Mouse (Mus musculus): ENCODE data around the gene Nkd1. TPM values are rescaled to one million over a fixed set of nuclear protein-coding genes. Genes with fewer than 3 reads are reported as not detected.

The Nkd1 gene
- polyA plus RNA-seq, 1 experiment: 3.4 TPM

DNA sequence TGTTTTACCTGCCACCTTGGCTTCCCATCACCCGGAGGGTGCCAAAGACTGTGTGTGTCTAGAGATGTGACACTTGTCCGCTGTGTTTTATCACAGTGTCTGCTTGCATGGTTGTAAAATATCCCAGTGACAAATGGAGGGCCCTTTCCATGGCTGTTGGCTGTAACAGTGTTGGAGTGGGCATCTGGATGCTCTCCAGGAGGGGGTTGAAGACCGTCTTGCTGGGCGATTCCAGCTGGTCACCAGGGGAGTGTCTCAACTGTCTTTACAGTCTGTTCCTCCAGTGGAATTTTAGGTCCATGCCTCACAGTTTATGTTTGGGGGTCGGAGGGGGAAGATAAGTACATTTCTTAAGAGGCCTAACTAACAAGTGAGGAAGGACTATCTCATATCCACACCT is 99.8 kb downstream of the Nkd1 start:
- H3K27me3 ChIP-seq (ENCODE audit: control insufficient read depth, insufficient read depth, low read length): no peaks in the 10 kb centered on the region
- H3K4me1 ChIP-seq (replicated peaks; ENCODE audit: control insufficient read depth, insufficient read depth, low read length): 0 out of 2 replicates have a peak, but pooled peaks cover 2% of the 10 kb centered on the region
- TF ChIP-seq POLR2A (IDR thresholded peaks at IDR 0.05; ENCODE audit: control insufficient read depth, extremely low read depth, insufficient read depth, low read length, poor library complexity): no peak
- TF ChIP-seq CTCF (IDR thresholded peaks at IDR 0.05; ENCODE audit: borderline replicate concordance, control insufficient read depth, extremely low read depth, insufficient read depth, low read length, poor library complexity): no peak
- DNase-seq: no peak
- WGBS: 96% methylated on average over 5 of the region's 5 CpGs
- H3K27ac ChIP-seq (ENCODE audit: control insufficient read depth, insufficient read depth, low read length): no peak overlapping the region
- no peak overlapping the region for H3K4me3 ChIP-seq (ENCODE audit: control insufficient read depth, insufficient read depth, low read length)
- H3K36me3 ChIP-seq (ENCODE audit: control insufficient read depth, insufficient read depth, low read length): peaks cover 6% of the 10 kb centered on the region; the same call in 1 of the 2 replicates

DNA sequence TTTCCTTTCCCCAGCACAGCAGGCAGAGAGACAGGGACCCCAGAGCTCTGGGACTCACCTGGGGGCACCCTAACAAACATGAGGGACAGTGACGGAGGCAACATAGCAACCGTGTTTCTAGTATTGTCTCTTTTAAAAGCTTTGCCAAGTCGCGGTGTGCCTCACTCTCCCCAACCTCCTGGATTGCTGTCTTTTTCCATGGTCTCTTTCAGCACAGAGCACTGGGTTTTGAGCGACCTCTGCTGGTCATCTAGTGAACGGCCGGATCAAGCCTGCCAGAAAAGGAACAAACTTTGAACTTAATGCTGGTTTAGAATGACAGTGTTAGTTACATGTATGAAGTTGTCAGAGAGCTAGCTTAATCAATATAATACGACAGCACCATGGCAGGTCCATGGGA is 100.3 kb downstream of the Nkd1 start:
- Histone ChIP-seq H3K36me3 (ENCODE audit: control insufficient read depth, insufficient read depth, low read length) (peaks cover 10% of the 10 kb centered on the region; the same call in 1 of the 2 replicates), H3K27me3 (ENCODE audit: control insufficient read depth, insufficient read depth, low read length) (no peaks in the 10 kb centered on the region), H3K4me3 (ENCODE audit: control insufficient read depth, insufficient read depth, low read length) (no peak overlapping the region), H3K27ac (ENCODE audit: control insufficient read depth, insufficient read depth, low read length) (no peak overlapping the region), H3K4me1 (replicated peaks; ENCODE audit: control insufficient read depth, insufficient read depth, low read length) (0 out of 2 replicates have a peak, but pooled peaks cover 2% of the 10 kb centered on the region)
- TF ChIP-seq CTCF (IDR thresholded peaks at IDR 0.05; ENCODE audit: borderline replicate concordance, control insufficient read depth, extremely low read depth, insufficient read depth, low read length, poor library complexity) (peak; percentile 60; the same call in 1 of the 2 replicates), POLR2A (IDR thresholded peaks at IDR 0.05; ENCODE audit: control insufficient read depth, extremely low read depth, insufficient read depth, low read length, poor library complexity) (no peak)
- DNase-seq: peak; percentile 64
- 3% methylated on average over 8 of the region's 8 CpGs for WGBS

DNA sequence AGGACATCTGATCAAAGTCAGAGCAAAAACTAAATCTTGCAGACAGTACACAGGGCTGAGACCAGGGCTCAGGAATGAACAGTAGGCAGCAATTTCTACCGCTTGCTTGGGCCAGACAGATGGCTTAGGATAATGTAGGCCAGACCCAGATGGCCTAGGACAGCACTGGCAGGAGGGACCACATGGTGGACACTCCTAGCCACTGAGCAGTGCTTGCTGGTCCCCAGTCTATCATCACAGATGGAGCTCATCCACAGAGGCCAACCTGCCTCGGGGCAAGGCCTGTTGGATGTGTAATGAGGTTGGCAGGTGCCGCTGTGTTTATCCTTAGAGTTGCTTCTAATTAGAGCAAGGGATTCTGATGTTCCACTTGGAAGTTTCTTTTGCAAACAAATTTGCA is 102.2 kb downstream of the Nkd1 start:
- H3K36me3 ChIP-seq (ENCODE audit: control insufficient read depth, insufficient read depth, low read length): peaks cover 24% of the 10 kb centered on the region
- no peak overlapping the region for H3K27ac ChIP-seq (ENCODE audit: control insufficient read depth, insufficient read depth, low read length)
- H3K27me3 ChIP-seq (ENCODE audit: control insufficient read depth, insufficient read depth, low read length): no peaks in the 10 kb centered on the region
- H3K4me3 ChIP-seq (ENCODE audit: control insufficient read depth, insufficient read depth, low read length): no peak overlapping the region
- DNase-seq: no peak
- H3K4me1 ChIP-seq (replicated peaks; ENCODE audit: control insufficient read depth, insufficient read depth, low read length): 0 out of 2 replicates have a peak, but pooled peaks cover 2% of the 10 kb centered on the region
- TF ChIP-seq POLR2A (IDR thresholded peaks at IDR 0.05; ENCODE audit: control insufficient read depth, extremely low read depth, insufficient read depth, low read length, poor library complexity) (no peak), CTCF (IDR thresholded peaks at IDR 0.05; ENCODE audit: borderline replicate concordance, control insufficient read depth, extremely low read depth, insufficient read depth, low read length, poor library complexity) (no peak)
- 96% methylated on average over 3 of the region's 3 CpGs for WGBS

DNA sequence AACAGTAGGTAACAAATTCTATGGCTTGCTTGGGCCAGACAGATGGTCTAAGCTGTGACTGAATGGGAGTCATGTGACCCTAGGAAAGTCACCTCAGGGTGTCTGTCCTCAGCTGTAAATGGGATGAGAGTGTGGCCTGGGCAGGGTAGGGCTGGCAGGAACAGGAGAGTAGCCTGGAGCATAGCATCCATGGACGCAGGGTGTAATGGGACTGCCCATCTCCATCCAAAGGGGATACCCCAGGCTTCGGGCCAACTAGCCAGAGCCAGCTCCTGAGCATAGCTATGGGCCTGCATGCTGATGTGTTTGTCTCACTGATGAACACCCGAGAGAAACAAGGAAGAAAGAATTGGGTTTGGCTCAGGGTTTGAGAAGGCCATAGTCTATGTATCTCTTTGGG is 103.1 kb downstream of the Nkd1 start:
- DNase-seq: no peak
- no peaks in the 10 kb centered on the region for H3K27me3 ChIP-seq (ENCODE audit: control insufficient read depth, insufficient read depth, low read length)
- H3K4me1 ChIP-seq (replicated peaks; ENCODE audit: control insufficient read depth, insufficient read depth, low read length): no peaks in the 10 kb centered on the region
- H3K36me3 ChIP-seq (ENCODE audit: control insufficient read depth, insufficient read depth, low read length): peaks cover 32% of the 10 kb centered on the region
- no peak overlapping the region for H3K4me3 ChIP-seq (ENCODE audit: control insufficient read depth, insufficient read depth, low read length)
- no peak for TF ChIP-seq POLR2A (IDR thresholded peaks at IDR 0.05; ENCODE audit: control insufficient read depth, extremely low read depth, insufficient read depth, low read length, poor library complexity)
- TF ChIP-seq CTCF (IDR thresholded peaks at IDR 0.05; ENCODE audit: borderline replicate concordance, control insufficient read depth, extremely low read depth, insufficient read depth, low read length, poor library complexity): no peak
- no peak overlapping the region for H3K27ac ChIP-seq (ENCODE audit: control insufficient read depth, insufficient read depth, low read length)
- WGBS: 93% methylated on average over 3 of the region's 3 CpGs

- 73% methylated on average over 3 of the region's 3 CpGs for WGBS
- no peak overlapping the region for H3K27ac ChIP-seq (ENCODE audit: control insufficient read depth, insufficient read depth, low read length)
- TF ChIP-seq POLR2A (IDR thresholded peaks at IDR 0.05; ENCODE audit: control insufficient read depth, extremely low read depth, insufficient read depth, low read length, poor library complexity): no peak
These were observed 105.3 kb downstream of the Nkd1 start for GRCm38 (mm10) chr8:88626433-88626832.

GRCm38 (mm10) chr8:88626940-88627264 is 105.7 kb downstream of the Nkd1 start:
- WGBS: 96% methylated on average over 19 of the region's 19 CpGs
- H3K4me1 ChIP-seq (replicated peaks; ENCODE audit: control insufficient read depth, insufficient read depth, low read length): 0 out of 2 replicates have a peak, but pooled peaks cover 4% of the 10 kb centered on the region
- no peak overlapping the region for H3K4me3 ChIP-seq (ENCODE audit: control insufficient read depth, insufficient read depth, low read length)
- TF ChIP-seq CTCF (IDR thresholded peaks at IDR 0.05; ENCODE audit: borderline replicate concordance, control insufficient read depth, extremely low read depth, insufficient read depth, low read length, poor library complexity) (no peak), POLR2A (IDR thresholded peaks at IDR 0.05; ENCODE audit: control insufficient read depth, extremely low read depth, insufficient read depth, low read length, poor library complexity) (no peak)
- peaks cover 42% of the 10 kb centered on the region for H3K36me3 ChIP-seq (ENCODE audit: control insufficient read depth, insufficient read depth, low read length)
- H3K27me3 ChIP-seq (ENCODE audit: control insufficient read depth, insufficient read depth, low read length): no peaks in the 10 kb centered on the region
- H3K27ac ChIP-seq (ENCODE audit: control insufficient read depth, insufficient read depth, low read length): no peak overlapping the region
- DNase-seq: no peak

More at GRCm38 (mm10) chr8:88626433-88626832, 105.3 kb downstream of the Nkd1 start:
- DNase-seq: no peak
- Histone ChIP-seq H3K4me3 (ENCODE audit: control insufficient read depth, insufficient read depth, low read length) (no peak overlapping the region), H3K4me1 (replicated peaks; ENCODE audit: control insufficient read depth, insufficient read depth, low read length) (no peaks in the 10 kb centered on the region), H3K27me3 (ENCODE audit: control insufficient read depth, insufficient read depth, low read length) (no peaks in the 10 kb centered on the region), H3K36me3 (ENCODE audit: control insufficient read depth, insufficient read depth, low read length) (peaks cover 42% of the 10 kb centered on the region)
